Mouse (Mus musculus) adipocyte (in vitro differentiated cells): ENCODE results near the gene Chst11.

Experiments
- DNase-seq: peaks from one replicate; pipeline ENCODE4 v3.0.0-alpha.2; 2016; ENCODE audit warnings: low spot score

Gene Chst11

DNA sequence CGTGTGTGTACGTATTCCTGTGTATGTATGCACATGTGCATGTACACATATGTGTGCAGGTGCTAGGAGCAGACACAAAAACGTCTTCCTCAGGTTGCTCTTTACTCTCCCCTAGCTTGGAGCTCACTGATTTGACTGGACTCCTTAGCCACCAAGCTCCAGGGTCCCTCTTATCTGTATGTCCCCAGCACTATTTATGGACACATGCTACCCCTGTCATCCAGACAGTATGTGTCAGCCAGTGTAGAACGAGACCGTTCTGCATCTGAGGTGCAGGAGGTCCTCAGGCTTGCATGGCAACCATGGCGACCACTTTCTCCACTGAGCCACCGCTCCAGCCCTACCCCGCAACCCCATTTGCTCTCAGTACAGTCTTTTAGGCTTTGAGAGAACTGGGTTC, 93.4 kb downstream of the Chst11 start:
- DNase-seq, result no peak

DNA sequence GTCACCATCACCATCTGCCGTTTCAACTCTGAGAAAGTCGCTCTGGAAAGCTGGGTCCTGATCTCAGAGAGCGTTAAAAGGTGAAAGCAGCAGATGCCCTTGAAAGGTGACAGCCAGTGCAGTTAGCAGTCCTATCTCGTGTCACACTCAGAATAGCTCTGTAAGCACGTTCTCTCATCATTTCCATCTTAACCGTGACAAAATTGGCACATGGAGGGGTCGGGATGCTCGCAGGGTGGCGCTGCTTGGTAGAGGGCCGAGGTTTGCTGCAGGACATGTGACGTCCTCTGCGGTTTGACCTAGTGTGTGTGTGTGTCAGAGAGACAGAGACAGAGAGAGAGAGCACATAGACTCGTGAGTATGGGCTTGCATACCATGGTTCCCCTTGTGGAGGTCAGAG, 94.5 kb downstream of the Chst11 start:
- no peak for DNase-seq

DNA sequence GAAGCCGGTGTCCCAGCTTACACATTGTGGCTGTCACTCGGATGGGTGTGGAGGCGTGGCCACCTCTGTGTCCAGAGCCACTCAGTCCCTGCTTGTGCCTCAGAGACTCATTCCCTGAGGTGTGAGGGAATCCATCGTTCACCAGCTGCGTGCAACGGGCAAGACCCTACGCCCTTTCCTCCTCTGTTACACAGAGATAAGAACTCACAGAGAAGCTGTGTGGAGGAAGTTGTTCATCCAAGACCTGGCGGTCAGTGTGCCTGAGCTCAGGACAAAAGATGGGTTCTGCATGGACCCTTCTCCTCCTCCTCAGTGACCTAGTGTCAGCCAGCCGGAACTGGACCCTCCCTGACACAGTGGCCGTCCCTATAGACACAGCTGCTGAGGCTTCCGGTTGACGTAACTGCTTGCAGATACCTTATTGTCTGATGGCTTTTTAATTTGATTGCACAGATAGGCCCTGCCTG, 95.0 kb downstream of the Chst11 start:
- no peak for DNase-seq

DNA sequence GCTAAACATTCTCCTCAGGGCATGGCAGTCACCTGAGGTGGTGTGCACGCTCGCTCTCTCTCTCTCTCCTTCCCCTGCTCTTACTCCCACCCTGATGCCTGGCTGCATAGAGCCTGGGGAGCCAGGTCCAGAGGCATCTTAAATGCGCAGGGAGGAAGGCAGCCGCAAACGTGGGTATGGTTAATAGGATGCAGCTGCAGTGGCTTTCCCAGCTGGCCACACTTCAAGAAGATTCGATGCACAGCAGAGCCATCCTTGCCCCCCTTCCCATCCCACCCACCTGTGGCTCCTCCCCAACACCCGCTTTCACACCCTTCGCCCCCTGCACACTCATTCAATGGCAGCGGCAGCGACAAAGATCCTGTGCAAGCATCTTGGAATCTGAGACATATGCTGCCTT, 95.6 kb downstream of the Chst11 start:
- DNase-seq, result no peak

DNA sequence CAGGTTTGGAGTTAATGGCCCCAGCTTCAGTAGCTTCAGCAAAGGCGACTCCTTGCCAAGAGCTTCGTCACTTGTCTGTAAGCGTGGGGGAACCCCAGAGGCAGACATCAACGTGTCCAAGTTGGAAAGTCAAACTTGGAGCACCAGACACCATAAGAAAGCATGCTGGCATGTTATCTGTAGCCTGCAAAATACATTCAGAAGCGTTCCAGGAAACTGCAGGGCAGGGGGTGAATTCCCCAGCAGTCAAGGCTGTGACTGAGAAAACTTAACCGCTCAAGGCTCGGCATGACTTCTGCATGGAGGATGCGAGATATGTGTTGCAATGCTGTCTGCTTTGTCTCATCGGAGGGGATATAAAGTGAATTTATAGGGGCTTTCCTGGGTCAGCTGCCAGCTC, 98.6 kb downstream of the Chst11 start:
- no peak for DNase-seq

DNA sequence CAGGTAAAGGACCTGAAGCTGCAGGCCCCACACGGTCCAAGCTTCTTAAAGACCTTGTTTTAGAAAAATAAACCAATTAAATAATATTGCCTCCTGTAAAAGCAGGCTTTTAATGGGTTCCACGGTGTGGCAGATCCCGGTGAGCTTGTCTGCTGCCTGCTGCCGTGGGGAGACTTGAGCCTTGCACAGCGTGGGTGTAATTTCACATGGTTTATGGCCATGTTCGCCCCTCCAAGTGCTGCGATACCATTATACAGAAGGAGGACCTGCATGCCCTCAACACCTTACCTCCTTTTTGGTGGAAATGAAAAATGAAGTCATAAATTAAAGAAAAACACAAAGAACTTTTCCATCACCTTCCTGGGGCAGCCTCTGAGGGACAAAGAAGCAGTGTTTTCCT, 103.0 kb downstream of the Chst11 start:
- DNase-seq, result no peak

DNA sequence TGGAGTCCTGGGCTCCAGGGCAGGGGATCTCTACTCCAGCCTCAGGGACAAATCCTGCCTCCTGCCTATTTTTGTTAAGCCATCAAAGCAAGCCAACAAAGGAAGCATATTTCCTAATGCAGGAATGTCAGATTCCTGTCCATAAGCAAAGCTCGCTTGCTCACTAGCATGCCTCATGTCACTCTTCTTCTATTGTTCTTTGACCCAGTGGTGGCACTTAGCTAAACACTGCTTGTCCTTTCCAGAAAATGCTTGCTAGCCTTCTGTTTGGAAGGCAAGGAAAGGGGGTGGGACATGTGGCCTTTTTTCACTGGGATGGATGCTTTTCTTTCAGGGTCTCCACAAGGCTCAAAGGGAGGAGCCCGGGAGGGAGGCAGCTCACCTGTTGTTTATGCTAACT, 103.5 kb downstream of the Chst11 start:
- peak; percentile 65 for DNase-seq

DNA sequence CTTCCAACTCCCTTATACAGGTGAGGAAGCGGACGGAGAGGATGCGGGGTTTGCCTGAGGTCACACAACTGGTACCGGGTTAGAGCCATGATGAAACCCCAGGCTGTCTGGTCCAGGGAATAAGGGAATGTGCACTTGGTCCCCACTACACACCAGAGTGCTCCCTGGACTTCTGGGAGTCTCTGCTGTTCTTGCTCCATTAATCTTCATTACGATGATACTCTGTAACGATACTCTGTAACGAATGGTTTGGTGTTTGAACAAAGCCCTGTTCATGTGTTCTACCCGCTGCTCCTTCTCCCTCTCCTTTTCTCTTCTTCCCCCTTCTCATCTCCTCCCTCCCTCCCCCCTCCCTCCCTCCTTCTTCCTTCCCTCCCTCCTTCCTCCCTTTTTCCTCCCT, 104.9 kb downstream of the Chst11 start:
- DNase-seq, result no peak

DNA sequence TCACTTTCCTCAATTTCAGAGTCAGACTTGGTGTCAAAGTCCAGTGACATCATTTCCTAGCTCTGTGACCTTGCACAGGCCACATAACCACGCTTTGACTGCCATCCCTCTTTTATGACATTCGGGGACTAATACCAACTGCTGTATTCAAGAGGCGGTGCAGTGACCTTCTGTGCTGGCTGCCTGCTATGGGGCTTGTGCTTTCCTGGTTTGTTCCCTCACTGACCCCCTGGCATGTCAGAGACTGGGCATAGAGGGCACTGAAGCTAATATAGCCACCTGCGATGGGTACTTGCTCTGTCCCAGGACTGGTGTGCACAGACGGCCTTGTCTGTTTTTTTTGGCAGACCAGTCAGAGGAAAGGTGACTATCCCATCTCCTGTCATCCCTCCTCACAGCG, 108.4 kb downstream of the Chst11 start:
- no peak for DNase-seq

DNA sequence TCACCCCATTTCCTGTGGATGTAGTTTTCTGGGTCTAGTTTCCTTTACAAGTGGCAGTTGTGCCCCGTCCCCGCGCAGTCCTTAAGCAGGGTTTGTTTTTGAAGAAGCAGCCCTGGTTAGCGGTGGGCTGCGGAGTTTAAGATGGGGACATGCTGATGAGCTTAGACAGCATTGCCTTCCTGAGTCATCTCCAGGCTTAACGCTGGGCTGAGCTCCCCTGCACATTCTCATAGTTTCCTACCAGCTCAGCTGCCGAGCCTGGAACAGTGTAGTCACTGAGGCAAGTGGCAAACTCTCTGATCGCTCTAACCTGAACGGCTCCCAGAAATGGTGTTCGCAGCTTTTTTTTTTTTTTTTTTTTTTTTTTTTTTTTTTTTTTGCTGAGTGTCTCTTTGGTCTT, 109.0 kb downstream of the Chst11 start:
- no peak for DNase-seq

DNA sequence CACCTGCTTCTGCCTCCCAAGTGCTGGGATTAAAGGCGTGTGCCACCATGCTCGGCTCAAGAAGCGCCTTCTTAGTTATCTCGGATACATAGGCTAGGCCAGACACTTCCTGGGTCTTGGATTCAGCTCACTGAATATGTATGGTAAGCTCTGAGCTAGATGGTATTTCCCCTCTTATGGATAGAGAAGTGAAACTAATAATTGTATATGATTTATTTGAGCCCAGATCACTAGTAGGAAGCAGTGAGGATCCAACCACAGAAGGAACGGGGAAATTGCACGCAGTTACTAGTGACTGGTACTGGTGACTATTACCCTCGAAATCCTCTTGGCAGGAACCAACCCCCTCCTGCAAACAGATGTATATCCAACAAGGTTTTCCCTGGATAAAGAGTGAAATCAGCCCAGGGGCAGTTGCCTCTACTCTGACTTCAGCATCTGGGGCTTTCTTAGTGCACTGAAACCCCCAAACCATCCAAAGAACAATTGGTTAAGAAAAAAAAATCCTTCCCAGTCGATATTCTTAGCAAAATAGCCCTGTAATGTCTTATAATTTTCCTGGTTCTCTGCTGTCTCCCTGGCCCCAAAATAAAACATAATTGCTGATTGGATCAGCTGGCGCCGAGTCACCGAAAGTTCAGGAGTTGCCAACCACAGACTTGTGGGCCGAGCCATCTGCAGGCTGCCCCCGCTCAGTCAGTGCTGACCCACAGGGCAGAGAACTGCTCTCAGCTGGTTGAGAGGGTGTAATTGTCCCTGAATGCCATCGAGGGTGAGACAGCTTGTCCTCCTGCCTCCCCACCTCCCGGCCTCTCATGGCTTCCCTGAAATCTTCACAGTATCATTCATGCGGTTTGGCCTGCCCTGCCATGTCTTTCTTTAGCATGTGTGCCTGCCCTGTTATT, 109.8 kb downstream of the Chst11 start:
- peak; percentile 48 for DNase-seq

DNA sequence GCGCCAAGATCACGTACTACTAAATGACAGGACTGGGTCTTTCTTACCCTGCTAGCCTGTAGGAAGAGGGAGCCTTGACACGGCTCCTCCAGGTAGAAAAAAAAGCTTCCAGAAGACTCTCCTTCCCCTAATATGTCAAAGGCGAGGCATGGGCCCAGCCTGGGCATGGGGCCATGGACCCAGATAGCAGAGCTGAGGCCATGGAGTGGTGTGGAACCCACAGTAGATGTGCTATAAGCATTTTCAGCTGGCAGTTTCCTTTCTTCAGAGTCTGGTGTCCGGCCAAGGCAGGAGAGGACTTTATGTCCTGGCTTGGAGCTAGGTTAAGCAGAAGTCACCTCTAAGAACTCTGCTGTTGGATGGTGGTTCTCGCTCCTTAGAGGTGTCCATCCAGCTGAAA, 111.0 kb downstream of the Chst11 start:
- DNase-seq, result peak; percentile 40

DNA sequence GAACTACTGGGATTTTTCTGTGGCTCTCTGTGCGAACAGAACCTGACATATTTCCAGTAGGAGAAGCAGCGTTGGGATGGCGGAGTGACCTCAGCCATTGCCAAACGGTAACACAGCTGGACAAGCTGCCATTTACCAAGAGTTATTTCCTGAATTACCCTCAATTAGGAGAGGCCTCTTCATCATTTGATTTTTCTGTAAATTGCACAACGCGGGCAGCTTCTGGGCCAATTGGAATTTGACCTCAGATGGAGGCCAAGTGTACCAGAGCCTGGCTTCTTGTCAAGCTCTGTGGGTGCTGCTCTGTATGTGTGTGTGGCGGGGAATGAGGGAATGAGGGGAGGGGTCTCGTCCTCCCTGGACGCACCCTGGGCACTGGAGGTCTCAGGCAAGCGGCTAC, 113.6 kb downstream of the Chst11 start:
- peak; percentile 87 for DNase-seq

DNA sequence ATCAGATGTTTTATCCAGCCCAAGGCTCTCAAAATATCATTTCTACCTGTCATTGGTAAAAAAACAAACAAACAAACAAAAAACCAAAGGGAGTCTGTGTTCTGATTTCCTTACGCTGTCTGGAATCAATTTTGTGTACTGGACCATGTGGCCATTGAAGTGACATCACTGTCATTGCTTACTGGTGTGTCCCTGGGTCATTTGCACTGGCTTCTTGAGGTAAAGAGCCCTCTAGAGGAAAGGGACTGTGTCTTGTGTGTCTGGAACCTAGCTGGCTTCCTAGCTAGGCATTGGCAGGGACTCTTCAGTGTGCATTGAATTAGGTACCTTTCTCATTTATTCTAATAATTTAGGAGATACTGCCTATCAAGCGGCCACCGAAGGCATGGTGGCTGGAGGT, 114.4 kb downstream of the Chst11 start:
- DNase-seq, result peak; percentile 43

DNA sequence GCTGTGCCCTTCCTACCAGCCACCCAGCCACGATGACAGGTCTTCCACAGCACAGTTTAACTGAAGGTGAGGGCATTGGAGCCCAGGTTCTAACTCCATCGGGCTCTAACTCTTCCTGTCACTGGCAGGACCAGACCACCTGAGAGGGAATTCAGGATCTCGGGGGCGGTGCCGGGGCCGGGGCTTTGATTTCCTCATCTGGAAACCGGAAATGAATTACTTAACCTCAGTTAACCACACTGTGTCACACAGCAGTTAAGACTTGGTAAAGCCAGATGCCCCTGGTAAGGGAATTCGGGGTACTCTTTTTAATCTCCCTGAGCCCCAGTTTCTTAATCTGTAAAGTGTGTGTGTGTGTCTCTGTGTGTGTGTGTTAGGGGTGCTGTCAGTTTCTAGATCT, 115.6 kb downstream of the Chst11 start:
- DNase-seq, result no peak

DNA sequence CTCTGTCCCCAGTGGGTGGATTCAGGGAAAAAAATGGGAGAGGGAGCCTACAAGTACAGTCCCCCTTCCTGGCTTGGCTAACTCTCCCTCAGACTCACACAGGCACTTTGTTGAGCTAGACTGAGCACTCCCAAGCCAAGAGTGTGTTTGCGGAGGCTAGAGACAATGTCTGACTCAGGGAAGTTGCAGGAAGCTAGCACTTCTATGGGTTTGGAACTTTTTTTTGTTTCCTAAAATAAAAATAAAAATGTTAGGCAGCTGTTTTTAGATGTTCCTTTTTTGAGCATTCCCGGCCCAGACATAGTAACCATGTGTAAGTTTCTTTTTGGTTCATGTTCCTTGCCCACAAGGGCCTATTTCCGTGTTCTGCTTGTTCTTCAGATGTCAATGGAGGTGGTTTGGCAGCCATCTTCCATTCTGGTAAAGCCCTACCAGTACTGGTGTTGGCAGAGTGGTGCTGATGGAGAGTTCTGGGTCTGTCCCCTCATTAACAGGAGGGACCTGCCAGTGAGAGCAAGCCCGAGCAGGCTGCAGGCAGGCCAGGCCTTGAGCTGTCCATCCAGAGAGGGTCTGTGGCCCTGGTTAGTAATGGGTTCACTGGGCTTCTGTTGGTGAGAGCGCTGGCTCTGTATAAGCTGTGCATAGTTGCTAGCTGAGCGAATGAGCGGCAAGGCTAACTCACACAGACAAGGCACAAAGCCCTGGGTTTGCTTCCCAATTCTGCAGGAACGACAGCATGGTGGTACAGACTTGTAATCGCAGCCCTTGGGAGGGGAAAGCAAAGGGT, 116.3 kb downstream of the Chst11 start:
- no peak for DNase-seq

DNA sequence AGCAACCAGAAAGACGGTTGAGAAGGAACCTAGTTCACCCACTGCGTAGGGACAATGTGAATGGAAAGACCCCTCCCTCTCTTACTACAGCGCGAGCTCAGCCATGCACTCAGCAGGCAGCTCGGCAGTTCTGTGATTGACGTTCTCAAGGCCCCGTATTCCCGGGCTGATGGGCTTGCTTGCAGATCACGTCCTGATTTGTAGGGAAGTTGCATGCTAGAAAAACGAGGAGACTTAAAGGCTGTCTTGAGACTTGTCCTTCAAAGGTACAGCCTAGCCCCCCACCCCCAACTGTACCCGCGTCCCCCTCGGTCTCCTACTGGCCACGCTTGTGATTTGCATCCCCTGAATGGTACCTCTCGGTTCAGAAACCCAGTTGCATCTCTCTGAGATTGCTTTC, 117.4 kb downstream of the Chst11 start:
- no peak for DNase-seq

DNA sequence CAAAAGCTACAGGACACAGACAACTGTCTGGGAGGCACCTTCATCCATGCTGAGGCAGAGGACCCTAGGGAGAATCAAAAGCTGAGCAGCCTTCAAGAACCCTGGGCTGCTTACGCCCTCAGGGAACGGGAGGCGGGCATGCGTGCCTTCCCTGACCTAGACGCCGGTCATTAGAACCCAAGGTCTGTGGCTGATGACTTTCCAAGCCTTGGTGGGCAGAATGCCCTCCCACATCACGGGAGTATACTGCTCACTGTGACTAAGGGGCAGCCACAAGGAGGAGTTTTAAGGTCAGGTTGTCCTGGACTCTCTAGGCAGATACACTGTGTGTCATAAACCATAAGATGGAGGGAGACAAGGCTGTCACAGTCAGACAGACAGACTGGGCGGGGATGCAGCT, 118.9 kb downstream of the Chst11 start:
- DNase-seq, result no peak

DNA sequence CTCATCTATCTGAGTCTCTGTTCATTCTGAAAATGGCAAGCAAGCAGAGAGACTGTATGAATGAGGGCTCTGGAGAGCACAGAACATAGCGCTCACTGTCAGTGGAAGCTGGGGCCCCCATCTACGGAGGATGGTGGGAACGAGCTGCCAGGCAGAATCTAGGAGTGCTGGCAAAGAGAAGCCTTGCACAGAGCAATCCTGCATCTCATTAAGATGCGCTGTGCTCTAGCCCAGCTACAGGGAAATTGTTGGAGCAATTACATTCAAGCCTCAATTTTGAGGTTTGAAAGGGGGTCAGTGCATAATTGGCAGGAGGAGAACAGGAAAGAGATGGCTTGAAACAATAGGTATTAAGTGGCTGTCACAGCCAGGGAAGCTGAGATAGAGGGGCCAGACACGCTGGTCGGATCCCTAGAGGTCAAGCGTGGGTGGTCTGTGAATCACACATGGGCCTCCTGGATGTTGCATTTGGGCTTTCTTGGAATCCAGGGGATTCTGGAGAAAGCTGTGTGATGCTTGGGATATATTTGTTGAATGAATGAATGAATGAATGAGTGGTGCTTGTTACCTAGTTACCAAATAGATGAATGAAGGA, 121.0 kb downstream of the Chst11 start:
- DNase-seq, result no peak

DNA sequence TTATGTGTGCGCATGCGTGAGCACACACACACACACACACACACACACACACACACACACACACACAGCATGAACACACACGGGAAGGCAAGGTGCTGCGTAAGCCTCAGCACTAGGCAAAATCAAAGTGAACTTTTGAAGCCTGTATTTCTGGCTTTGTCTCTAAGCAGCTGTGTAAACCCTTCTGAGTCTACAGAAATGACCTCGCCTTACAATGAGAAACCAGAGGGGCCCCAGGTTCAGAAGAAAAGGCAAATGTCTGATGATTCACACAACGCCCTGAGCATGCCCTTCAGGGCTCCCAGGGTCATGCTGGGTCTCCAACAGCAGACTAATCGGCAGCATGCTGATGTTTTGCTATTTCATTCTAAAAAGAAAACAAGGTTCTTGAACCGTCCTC, 122.1 kb downstream of the Chst11 start:
- no peak for DNase-seq

DNA sequence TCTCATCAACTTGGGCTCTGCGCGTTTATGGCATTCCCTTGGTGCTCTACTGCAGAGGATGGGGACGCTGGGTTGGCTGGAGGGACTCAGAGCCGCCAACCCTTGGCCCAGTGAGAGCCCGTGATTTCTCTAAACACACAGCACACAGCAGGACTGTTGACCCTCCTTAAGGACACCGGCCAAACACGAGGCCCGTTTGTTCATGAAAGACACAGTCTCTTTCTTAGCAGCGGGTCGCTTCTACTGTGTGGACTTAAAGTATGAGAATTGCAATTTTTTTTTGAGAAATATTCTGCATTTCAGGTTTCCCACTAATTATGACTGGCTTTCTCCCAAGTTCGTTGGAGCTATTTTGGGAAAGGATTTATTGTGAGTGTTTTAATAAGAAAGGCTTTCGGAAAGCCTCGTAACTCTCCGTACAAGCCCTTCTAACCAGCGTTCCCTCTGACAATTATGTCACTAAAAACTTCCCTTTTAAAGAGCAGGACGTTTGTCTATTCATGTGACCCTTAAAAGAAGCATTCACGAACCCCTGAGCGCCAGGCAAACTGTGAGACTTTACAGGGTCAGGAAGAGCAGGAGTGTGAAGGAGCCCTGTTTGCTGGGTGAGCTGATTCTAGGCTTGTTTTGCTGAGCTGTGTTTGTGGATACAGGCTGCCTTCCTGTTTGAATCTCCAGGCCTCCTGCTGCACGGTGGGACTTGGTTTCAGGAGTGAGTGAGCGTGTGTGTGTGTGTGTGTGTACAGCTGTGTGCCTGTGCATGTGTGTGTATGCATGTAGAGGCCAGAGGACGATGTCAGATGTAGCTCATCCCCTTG, 122.8 kb downstream of the Chst11 start:
- no peak for DNase-seq

DNA sequence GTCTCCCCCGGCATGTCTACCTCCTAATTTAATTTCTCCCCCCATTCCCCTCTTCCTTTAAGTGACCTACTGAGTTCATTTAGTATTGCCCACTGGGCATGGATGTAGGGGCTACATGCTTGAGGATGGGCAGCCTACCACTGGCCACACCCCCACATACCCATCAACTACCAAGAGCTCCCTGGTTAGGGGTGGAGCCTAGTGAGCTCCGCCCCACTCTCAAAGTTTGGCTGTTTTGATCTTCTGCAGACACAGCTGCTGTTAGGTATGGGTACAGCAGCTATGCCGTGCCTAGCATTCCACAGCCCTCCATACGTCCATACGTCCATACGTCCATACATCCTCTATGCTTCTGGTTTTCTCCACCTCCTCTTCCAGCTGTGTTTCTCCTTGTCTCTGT, 123.6 kb downstream of the Chst11 start:
- no peak for DNase-seq
